7 mouse cellular contexts compared by ENCODE assay signal in the genomic region with DNA sequence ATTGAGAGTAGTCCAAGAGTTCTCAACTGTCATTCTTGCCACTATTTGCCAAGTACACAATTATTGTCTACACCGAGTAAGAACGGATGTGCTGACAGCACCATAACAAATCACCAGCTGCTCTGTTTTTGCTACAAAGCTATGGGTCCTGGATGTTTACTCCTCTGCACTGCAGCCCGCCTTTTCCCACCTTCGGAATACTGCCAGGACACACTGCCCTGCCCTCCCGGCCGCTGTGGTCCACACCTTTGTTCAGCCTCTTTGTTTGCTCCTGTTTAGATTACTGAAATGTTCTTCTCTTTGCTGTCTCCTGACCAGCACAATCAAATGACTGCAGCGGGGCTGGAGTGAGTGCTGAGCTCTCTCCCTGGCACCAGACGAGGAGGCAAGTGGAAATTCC. TPM values are rescaled to one million over a fixed set of nuclear protein-coding genes. Genes with fewer than 3 reads are reported as not detected.
A peak's percentile ranks its signal among the peaks of the same experiment; 100 is the strongest.
DNase-seq lines count a peak whose midpoint lies in the region; ATAC-seq and TF ChIP-seq lines count a peak whose summit lies in the region.

No protein-coding gene starts in this region.

- no peaks in the 10 kb centered on the region for H3K4me1 ChIP-seq in midbrain, embryonic 13.5 days (replicated peaks)
- H3K4me1 ChIP-seq in midbrain, embryonic 10.5 days = no peaks in the 10 kb centered on the region
- peaks cover 2% of the 10 kb centered on the region; the same call in 1 of the 2 replicates for H3K4me1 ChIP-seq in heart, embryonic 16.5 days (ENCODE audit: control insufficient read depth, insufficient read depth, low read length)
- H3K4me1 ChIP-seq in stomach, postnatal 0 days (replicated peaks; ENCODE audit: control insufficient read depth, insufficient read depth) = no peaks in the 10 kb centered on the region

- no peak for TF ChIP-seq EP300 in stomach, postnatal 0 days (optimal IDR thresholded peaks at IDR 0.05)

- peaks cover 63% of the 10 kb centered on the region for H3K36me3 ChIP-seq in midbrain, embryonic 13.5 days
- peaks cover 96% of the 10 kb centered on the region for H3K36me3 ChIP-seq in midbrain, embryonic 10.5 days
- peaks cover 27% of the 10 kb centered on the region for H3K36me3 ChIP-seq in heart, embryonic 16.5 days (ENCODE audit: control insufficient read depth, insufficient read depth)
- H3K36me3 ChIP-seq in stomach, postnatal 0 days (ENCODE audit: control insufficient read depth, insufficient read depth, low read length) = peaks cover 9% of the 10 kb centered on the region; the same call in 1 of the 2 replicates

- no peak for DNase-seq in midbrain, embryonic 10.5 days (ENCODE audit: low spot score)
- DNase-seq in kidney, postnatal 4 days = peak; percentile 22 to 29
- peak; percentile 32 for DNase-seq in stomach, postnatal 0 days (ENCODE audit: low spot score)
- no peak for DNase-seq in urinary bladder, postnatal 25 days (ENCODE audit: low spot score)
- no peak for DNase-seq in layer of hippocampus, postnatal 25 days (ENCODE audit: extremely low spot score in 1 of 2, low spot score in 1 of 2)

- H3K4me3 ChIP-seq in midbrain, embryonic 13.5 days (replicated peaks) = no peak overlapping the region
- no peak overlapping the region for H3K4me3 ChIP-seq in midbrain, embryonic 10.5 days
- no peak overlapping the region for H3K4me3 ChIP-seq in heart, embryonic 16.5 days (ENCODE audit: low read length)
- no peak overlapping the region for H3K4me3 ChIP-seq in stomach, postnatal 0 days (ENCODE audit: low read depth, low read length)

- H3K27ac ChIP-seq in midbrain, embryonic 13.5 days = 0 out of 2 replicates have a peak overlapping the region, but pooled peaks have one; percentile 21
- H3K27ac ChIP-seq in midbrain, embryonic 10.5 days (replicated peaks) = no peak overlapping the region
- peak overlapping the region; percentile 79 for H3K27ac ChIP-seq in heart, embryonic 16.5 days (ENCODE audit: low read length)
- H3K27ac ChIP-seq in stomach, postnatal 0 days (replicated peaks) = peak overlapping the region; percentile 13; the same call in 1 of the 2 replicates

- H3K4me2 ChIP-seq in midbrain, embryonic 13.5 days (replicated peaks) = no peak overlapping the region
- no peak overlapping the region for H3K4me2 ChIP-seq in heart, embryonic 16.5 days (ENCODE audit: low read depth, low read length)
- H3K4me2 ChIP-seq in stomach, postnatal 0 days (replicated peaks; ENCODE audit: low read depth) = no peak overlapping the region

- H3K9ac ChIP-seq in midbrain, embryonic 13.5 days (replicated peaks) = no peak overlapping the region
- H3K9ac ChIP-seq in heart, embryonic 16.5 days (ENCODE audit: low read length) = no peak overlapping the region
- no peak overlapping the region for H3K9ac ChIP-seq in stomach, postnatal 0 days (ENCODE audit: low read length)

- TF ChIP-seq CTCF in stomach, postnatal 0 days (IDR thresholded peaks at IDR 0.05; ENCODE audit: low read depth) = no peak

- WGBS in midbrain, embryonic 13.5 days = 80% methylated on average over 8 of the region's 8 CpGs
- WGBS in midbrain, embryonic 10.5 days = 89% methylated on average over 8 of the region's 8 CpGs
- 55% methylated on average over 8 of the region's 8 CpGs for WGBS in heart, embryonic 16.5 days
- 35% methylated on average over 8 of the region's 8 CpGs for WGBS in stomach, postnatal 0 days

- no peaks in the 10 kb centered on the region for H3K27me3 ChIP-seq in midbrain, embryonic 13.5 days
- H3K27me3 ChIP-seq in midbrain, embryonic 10.5 days (ENCODE audit: low read depth, poor library complexity, severe bottlenecking) = no peaks in the 10 kb centered on the region
- H3K27me3 ChIP-seq in heart, embryonic 16.5 days (ENCODE audit: control insufficient read depth, insufficient read depth, low read length) = no peaks in the 10 kb centered on the region
- no peaks in the 10 kb centered on the region for H3K27me3 ChIP-seq in stomach, postnatal 0 days (ENCODE audit: control insufficient read depth, insufficient read depth, low read length)

- no peaks in the 10 kb centered on the region for H3K9me3 ChIP-seq in midbrain, embryonic 13.5 days
- no peaks in the 10 kb centered on the region for H3K9me3 ChIP-seq in midbrain, embryonic 10.5 days (replicated peaks)
- H3K9me3 ChIP-seq in heart, embryonic 16.5 days (replicated peaks; ENCODE audit: control insufficient read depth, low read length) = no peaks in the 10 kb centered on the region
- no peaks in the 10 kb centered on the region for H3K9me3 ChIP-seq in stomach, postnatal 0 days (ENCODE audit: control insufficient read depth, low read length)

- no peak for ATAC-seq in midbrain, embryonic 13.5 days
- peak; percentile 28; the same call in 1 of the 2 replicates for ATAC-seq in heart, embryonic 16.5 days (replicated peaks; ENCODE audit: extremely low read depth, insufficient read depth, low FRiP score)
- no peak for ATAC-seq in stomach, postnatal 0 days (ENCODE audit: low FRiP score, low TSS enrichment)

RNA-seq across cellular contexts. Expression of gene Chac1, which starts 57.2 kb away (rescaled TPM):
- 4.0 and 4.3 TPM in 2 replicates for polyA plus RNA-seq in midbrain, embryonic 13.5 days (2015; fragmentation: Nextera tagmentation; extraction: Ambion mirVana)
- 0.78 and 0.95 TPM in 2 replicates for polyA plus RNA-seq in midbrain, embryonic 10.5 days (2016; fragmentation: Nextera tagmentation; extraction: Ambion mirVana)
- polyA plus RNA-seq in heart, embryonic 16.5 days (2015; fragmentation: Nextera tagmentation; extraction: Ambion mirVana) = 0.42 and 0.50 TPM in 2 replicates
- 2.0 and 2.6 TPM in 2 replicates for polyA plus RNA-seq in stomach, postnatal 0 days (2015; fragmentation: Nextera tagmentation; extraction: Ambion mirVana)
- total RNA-seq in layer of hippocampus, postnatal 25 days (2021) = 1 to 10 TPM; 6.4 to 7.1 TPM

Comparison
In these comparisons a context has a peak if more than half of its experiments do, and no peak if none do; other contexts are left out.
1. DNase-seq: peak in kidney, postnatal 4 days (2 of 2) and stomach, postnatal 0 days (single experiment); none in midbrain, embryonic 10.5 days (single experiment), urinary bladder, postnatal 25 days (single experiment) and layer of hippocampus, postnatal 25 days (0 of 2).